Mouse (Mus musculus) kidney, adult 2 months (tissue): ENCODE data around the gene Rassf7. TPM values are rescaled to one million over a fixed set of nuclear protein-coding genes. Genes with fewer than 3 reads are reported as not detected.
A peak's percentile ranks its signal among the peaks of the same experiment; 100 is the strongest.

Source experiments
- DNase-seq: peaks from one replicate; pipeline ENCODE4 v3.0.0; 2021
- H3K27ac ChIP-seq: fragments of 200-500 bp; 2 replicates; pipeline ENCODE4 v1.5.1; 2012; ENCODE audit warnings: low read depth, low read length, control low read depth, inconsistent platforms; ENCODE audit not compliant: insufficient read depth
- H3K27me3 ChIP-seq: fragments of 200-500 bp; replicated peaks from 2 replicates; pipeline ENCODE4 v1.6.1; 2012; ENCODE audit warnings: mild to moderate bottlenecking, moderate library complexity, low read length, inconsistent platforms; ENCODE audit not compliant: control insufficient read depth, insufficient read depth
- H3K36me3 ChIP-seq: fragments of 200-500 bp; 2 replicates; pipeline ENCODE4 v1.6.1; 2012; ENCODE audit warnings: mild to moderate bottlenecking, moderate library complexity, low read length, inconsistent platforms; ENCODE audit not compliant: control insufficient read depth, insufficient read depth
- H3K4me1 ChIP-seq: fragments of 200-500 bp; 2 replicates; pipeline ENCODE4 v1.6.1; 2011; ENCODE audit warnings: low read length; ENCODE audit not compliant: control insufficient read depth, insufficient read depth
- H3K4me3 ChIP-seq: fragments of 200-500 bp; 2 replicates; pipeline ENCODE4 v1.5.1; 2011; ENCODE audit warnings: mild to moderate bottlenecking, low read depth, low read length, control low read depth; ENCODE audit not compliant: insufficient read depth
- CTCF ChIP-seq: fragments of 200-500 bp; conservative IDR thresholded peaks from 2 replicates; pipeline ENCODE4 v1.5.1; 2011; ENCODE audit warnings: low read depth, mild to moderate bottlenecking, control low read depth, low read length, moderate library complexity, mixed read lengths; ENCODE audit not compliant: insufficient read depth, insufficient read length
- POLR2A ChIP-seq: fragments of 200-500 bp; IDR thresholded peaks from one replicate; pipeline ENCODE4 v1.6.1; 2011; ENCODE audit warnings: low read depth, low read length, control low read depth
- WGBS: fragments of 180-500 bp; shearing (Covaris S2); methylation state at CpG from one replicate; pipeline ENCODE4 v1.1.7; 2018; 5-methylcytosine and 5-hydroxymethylcytosine counted together
- polyA plus RNA-seq: library from polyadenylated mRNA; depleted of rRNA; stranded (reverse); fragments of >200 nt; gene quantifications from 2 replicates; pipeline ENCODE4 v1.2.3, GENCODE M21; 2012

Gene Rassf7
- polyA plus RNA-seq, 1 experiment = 59.1 TPM

DNA sequence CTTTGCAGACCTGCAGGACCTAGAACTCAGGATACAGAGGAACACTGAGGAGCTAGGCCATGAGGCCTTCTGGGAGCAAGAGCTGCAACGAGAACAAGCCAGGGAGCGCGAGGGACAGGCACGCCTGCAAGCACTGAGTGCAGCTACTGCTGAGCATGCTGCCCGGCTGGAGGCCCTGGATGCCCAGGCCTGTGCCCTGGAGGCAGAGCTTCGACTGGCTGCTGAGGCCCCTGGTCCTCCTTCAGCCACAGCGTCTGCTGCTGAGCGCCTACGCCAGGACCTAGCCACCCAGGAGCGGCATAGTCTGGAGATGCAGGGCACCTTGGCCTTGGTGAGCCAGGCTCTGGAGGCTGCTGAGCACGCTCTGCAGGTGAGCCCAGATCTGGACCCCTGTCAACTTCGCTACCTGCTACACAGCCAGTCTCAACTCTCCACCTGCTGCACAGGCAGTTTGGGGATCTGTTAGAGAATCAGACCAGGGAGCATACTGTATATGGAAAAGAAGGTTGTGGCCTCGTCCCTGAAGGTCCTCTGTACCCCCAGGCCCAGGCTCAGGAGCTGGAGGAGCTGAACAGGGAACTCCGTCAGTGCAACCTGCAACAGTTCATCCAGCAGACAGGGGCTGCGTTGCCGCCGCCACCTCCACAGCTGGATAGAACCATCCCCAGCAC is 1.8 kb downstream of the Rassf7 start:
- no peak for TF ChIP-seq POLR2A
- no peak for TF ChIP-seq CTCF
- H3K4me1 ChIP-seq = peaks cover 5% of the 10 kb centered on the region
- no peak for DNase-seq
- no peaks in the 10 kb centered on the region for H3K36me3 ChIP-seq
- 70% methylated on average over 17 of the region's 17 CpGs for WGBS
- peak overlapping the region; percentile 27 for H3K4me3 ChIP-seq
- H3K27ac ChIP-seq = peak overlapping the region; percentile 69; the same call in 1 of the 2 replicates
- no peaks in the 10 kb centered on the region for H3K27me3 ChIP-seq

DNA sequence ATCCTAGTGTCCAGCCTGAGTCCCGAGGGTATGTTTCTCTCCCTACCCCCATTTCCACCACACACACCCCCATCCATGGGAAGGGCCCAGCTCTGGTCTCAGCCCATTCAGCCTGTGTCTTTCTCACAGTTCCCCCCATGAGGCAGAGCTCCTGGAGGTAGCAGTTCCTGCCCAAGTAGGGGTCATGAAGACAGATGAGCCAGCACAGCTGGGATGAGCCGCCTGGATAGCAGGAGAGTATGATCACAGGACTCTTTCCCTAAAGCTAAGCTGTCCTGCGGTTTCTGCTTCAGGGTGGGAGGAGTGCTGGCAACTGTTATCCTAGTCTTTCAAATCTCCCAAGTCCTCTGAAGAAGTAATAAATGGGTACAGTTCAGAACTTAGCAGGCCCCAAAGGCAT is 2.5 kb downstream of the Rassf7 start:
- Histone ChIP-seq H3K4me1 (peaks cover 9% of the 10 kb centered on the region), H3K36me3 (no peaks in the 10 kb centered on the region), H3K4me3 (no peak overlapping the region), H3K27ac (no peak overlapping the region), H3K27me3 (no peaks in the 10 kb centered on the region)
- 63% methylated on average over 3 of the region's 3 CpGs for WGBS
- DNase-seq = no peak
- TF ChIP-seq POLR2A (no peak), CTCF (no peak)

GRCm38 (mm10) chr7:141218557-141219133 is 3.0 kb downstream of the Rassf7 start:
- WGBS = 69% methylated on average over 5 of the region's 5 CpGs
- H3K36me3 ChIP-seq = no peaks in the 10 kb centered on the region
- no peak for DNase-seq
- peaks cover 9% of the 10 kb centered on the region for H3K4me1 ChIP-seq
- H3K4me3 ChIP-seq = no peak overlapping the region
- TF ChIP-seq POLR2A (no peak), CTCF (no peak)
- H3K27ac ChIP-seq = no peak overlapping the region
- no peaks in the 10 kb centered on the region for H3K27me3 ChIP-seq

DNA sequence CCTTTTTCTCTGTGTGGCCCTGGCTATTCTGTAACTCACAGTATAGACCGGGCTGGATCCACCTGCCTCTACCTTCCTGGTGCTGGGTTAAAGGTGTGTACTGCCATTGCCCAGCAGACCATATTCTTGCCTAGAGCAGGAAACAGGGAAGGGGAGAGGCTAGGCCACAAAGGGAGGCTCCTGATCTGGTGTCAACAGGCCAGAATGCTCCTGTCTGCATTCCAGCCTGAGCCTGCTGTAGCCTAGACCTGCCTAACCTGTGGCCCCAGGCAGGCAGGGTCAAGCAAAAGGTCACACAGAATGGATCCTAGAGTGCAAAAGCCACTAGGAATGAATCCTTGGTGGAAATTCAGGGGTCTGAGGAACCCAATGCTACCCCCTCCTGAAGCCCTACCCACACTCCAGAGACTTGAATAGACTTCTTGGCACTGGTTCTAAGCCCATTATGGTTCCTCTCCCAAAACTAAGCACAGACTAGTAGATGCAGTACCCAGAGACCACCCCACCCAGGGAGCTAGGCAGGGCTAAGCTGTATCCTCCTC is 4.0 kb downstream of the Rassf7 start:
- Histone ChIP-seq H3K4me3 (no peak overlapping the region), H3K27me3 (no peaks in the 10 kb centered on the region), H3K4me1 (peaks cover 9% of the 10 kb centered on the region), H3K27ac (no peak overlapping the region), H3K36me3 (no peaks in the 10 kb centered on the region)
- WGBS = 77% methylated on average over 1 of the region's 1 CpGs
- TF ChIP-seq CTCF = no peak
- no peak for TF ChIP-seq POLR2A
- DNase-seq = no peak

- no peak for TF ChIP-seq CTCF
- TF ChIP-seq POLR2A = no peak
- peaks cover 9% of the 10 kb centered on the region for H3K4me1 ChIP-seq
- WGBS = 68% methylated on average over 1 of the region's 1 CpGs
- no peak overlapping the region for H3K27ac ChIP-seq
- no peak for DNase-seq
- no peaks in the 10 kb centered on the region for H3K36me3 ChIP-seq
- H3K27me3 ChIP-seq = no peaks in the 10 kb centered on the region
- H3K4me3 ChIP-seq = no peak overlapping the region
Observed at GRCm38 (mm10) chr7:141220377-141220776, 4.7 kb downstream of the Rassf7 start.

DNA sequence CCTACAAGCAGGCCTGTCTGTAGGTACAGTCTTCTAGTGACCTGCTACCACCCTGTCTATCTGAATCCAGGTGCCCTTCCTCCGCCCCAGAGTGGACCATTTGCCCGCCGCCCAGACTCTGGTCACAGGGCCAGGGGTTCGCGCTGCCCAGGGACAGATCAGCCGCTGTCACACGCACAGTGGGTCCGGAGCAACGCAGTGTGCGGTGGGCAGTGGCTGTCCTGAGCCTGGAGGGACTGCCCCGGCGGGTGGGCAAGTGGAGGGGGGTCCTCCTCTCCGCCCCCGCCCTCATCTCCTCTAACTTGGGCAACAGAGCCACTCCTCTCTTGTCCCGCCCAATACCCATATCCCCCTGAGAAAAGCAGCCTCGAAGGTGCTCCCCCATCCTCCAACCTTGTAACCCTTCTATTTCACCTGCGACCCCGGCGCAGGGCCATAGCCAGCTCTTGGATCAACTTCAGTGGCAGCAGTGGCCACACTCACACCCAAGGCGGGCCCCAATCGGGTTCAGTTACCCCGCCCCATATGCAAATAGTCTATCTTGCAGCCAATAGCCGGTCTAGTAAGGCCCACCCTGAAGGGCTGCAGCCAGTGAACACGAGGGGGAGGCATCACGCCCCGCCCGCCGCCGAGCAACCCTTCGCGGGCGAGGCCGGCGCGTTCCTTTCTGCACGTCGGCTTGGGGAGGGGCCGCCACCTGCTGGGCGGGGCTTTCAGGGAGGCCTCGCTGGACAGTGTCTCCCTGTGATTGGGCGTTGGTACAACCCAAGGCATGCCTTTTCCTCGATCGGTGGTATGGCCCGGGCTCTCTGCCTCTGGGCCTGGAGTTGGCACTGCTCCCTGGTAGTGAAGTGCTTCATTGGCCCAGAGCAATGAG is 5.8 kb downstream of the Rassf7 start:
- 15% methylated on average over 44 of the region's 44 CpGs for WGBS
- TF ChIP-seq CTCF (no peak), POLR2A (no peak)
- peaks cover 9% of the 10 kb centered on the region for H3K4me1 ChIP-seq
- peak; percentile 99 for DNase-seq
- peak overlapping the region; percentile 16 for H3K4me3 ChIP-seq
- no peaks in the 10 kb centered on the region for H3K36me3 ChIP-seq
- no peaks in the 10 kb centered on the region for H3K27me3 ChIP-seq
- H3K27ac ChIP-seq = 0 out of 2 replicates have a peak overlapping the region, but pooled peaks have one; percentile 12

GRCm38 (mm10) chr7:141222126-141222467 is 6.4 kb downstream of the Rassf7 start:
- H3K4me3 ChIP-seq = peak overlapping the region; percentile 16
- TF ChIP-seq CTCF (no peak), POLR2A (no peak)
- no peaks in the 10 kb centered on the region for H3K27me3 ChIP-seq
- no peak for DNase-seq
- no peaks in the 10 kb centered on the region for H3K36me3 ChIP-seq
- WGBS = 3% methylated on average over 8 of the region's 8 CpGs
- H3K27ac ChIP-seq = peak overlapping the region; percentile 12; the same call in 1 of the 2 replicates
- H3K4me1 ChIP-seq = peaks cover 9% of the 10 kb centered on the region
